Mouse (Mus musculus) heart, adult 18-20 months (tissue): Measurements from ENCODE around the gene Gm10447. TPM values are rescaled to one million over a fixed set of nuclear protein-coding genes. Genes with fewer than 3 reads are reported as not detected.

Experiments
- microRNA-seq, 2 experiments: library from miRNA; unstranded; fragments of <30 nt; microRNA quantifications; one replicate each; pipeline ENCODE4 v1.2.0; 2022
- total RNA-seq, 2 experiments: library from RNA; stranded (reverse); gene quantifications; 2 replicates each; pipeline ENCODE4 v1.2.3; 2021

The Gm10447 gene
- total RNA-seq, 2 experiments from 2014 or later = not detected

Small RNA genes within 50 kb of the gene (microRNA-seq; reads per million reads assigned to microRNA genes)
- 0 to 0.76 reads per million in 2 experiments for gene Mir6920

Other genes starting within 250 kb of the Gm10447 start
- 100 to 1,000 TPM; 121 to 131 TPM for gene Hspa4, start 156.7 kb downstream of the Gm10447 start, total RNA-seq
- gene Zcchc10, start 132.4 kb downstream of the Gm10447 start, total RNA-seq = 1 to 10 TPM; 6.1 to 6.6 TPM
- 10 to 100 TPM; 50.8 to 83.3 TPM for gene Aff4, start 106.3 kb downstream of the Gm10447 start, total RNA-seq
- gene Leap2, start 33.9 kb downstream of the Gm10447 start, total RNA-seq = not detected
- gene Uqcrq, start 26.3 kb downstream of the Gm10447 start, total RNA-seq = 1,000 to 10,000 TPM; 2,590 to 2,622 TPM
- under 1 TPM; 0.52 to 0.80 TPM for gene Gdf9, start 26.1 kb downstream of the Gm10447 start, total RNA-seq
- under 1 TPM; 0.30 to 0.57 TPM for gene Shroom1, start 95 bp upstream of the Gm10447 start, total RNA-seq
- gene Gm9837, start 13.4 kb upstream of the Gm10447 start, total RNA-seq = not detected
- gene Gm9945, start 23.1 kb upstream of the Gm10447 start, total RNA-seq = not detected
- under 1 TPM; 0.28 to 0.30 TPM for gene Sowaha, start 23.2 kb upstream of the Gm10447 start, total RNA-seq
- 10 to 100 TPM; 24.7 to 24.8 TPM for gene Sept8, start 62.1 kb upstream of the Gm10447 start, total RNA-seq
- 10 to 100 TPM in 1 of 2 experiments, 1 to 10 TPM in 1; 8.4 to 11.2 TPM for gene Kif3a, start 110.3 kb upstream of the Gm10447 start, total RNA-seq
- gene Il4, start 161.6 kb upstream of the Gm10447 start, total RNA-seq = not detected
- gene Il13, start 177.6 kb upstream of the Gm10447 start, total RNA-seq = not detected